ENCODE assay signal across 16 mouse cellular contexts in the genomic region with DNA sequence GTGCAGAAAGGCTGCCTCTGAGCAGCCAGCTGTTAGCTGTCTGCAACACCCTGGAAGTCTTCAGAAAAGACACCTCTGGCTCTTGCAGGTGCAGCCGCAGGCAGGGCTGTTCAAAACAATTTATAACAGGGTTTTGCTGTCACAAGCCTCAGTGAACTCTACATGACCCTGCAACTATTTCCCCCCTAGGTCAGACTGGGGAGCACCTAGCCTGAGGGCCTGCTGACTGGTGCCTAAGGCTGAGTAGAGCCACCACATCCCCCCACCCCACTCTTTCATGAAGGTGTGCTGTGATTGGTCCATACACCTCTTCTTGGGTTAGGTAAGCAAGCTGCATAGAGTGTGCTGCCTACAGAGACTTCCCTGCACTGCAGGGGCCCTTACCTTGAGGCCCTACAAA.
A peak's percentile ranks its signal among the peaks of the same experiment; 100 is the strongest.
DNase-seq lines count a peak whose midpoint lies in the region; ATAC-seq and TF ChIP-seq lines count a peak whose summit lies in the region.
"Had no signal": no experiment of that assay in that cellular context is flagged by ENCODE, and none has a peak within 500 bp of the region (broad histone marks: within the 10 kb centered on the region; RNA-seq: fewer than 3 reads in every experiment).

No protein-coding gene starts in this region.

- ATAC-seq in neutrophil, adult 5-6 weeks (ENCODE audit: extremely low read depth, insufficient number of reproducible peaks, low FRiP score, poor library complexity, severe bottlenecking), result peak; percentile 33; the same call in 1 of the 2 replicates
- ATAC-seq in hindbrain, embryonic 13.5 days (ENCODE audit: low FRiP score), result no peak

- no peak for TF ChIP-seq CTCF in ES-Bruce4 (IDR thresholded peaks at IDR 0.05; ENCODE audit: low read depth, low read length)

- H3K4me1 ChIP-seq in ES-Bruce4 (ENCODE audit: control insufficient read depth, insufficient read depth, low read length), result peaks cover 4% of the 10 kb centered on the region
- no peaks in the 10 kb centered on the region for H3K4me1 ChIP-seq in hindbrain, embryonic 13.5 days (replicated peaks)
- H3K4me1 ChIP-seq: liver, embryonic 13.5 days; neural tube, embryonic 12.5 days had no signal

- 0 out of 2 replicates have a peak, but pooled peaks have one; percentile 48 for TF ChIP-seq EP300 in ES-Bruce4 (IDR thresholded peaks at IDR 0.05; ENCODE audit: insufficient read depth, low read depth, low read length)

- H3K9ac ChIP-seq in ES-Bruce4 (ENCODE audit: low read depth, poor library complexity, severe bottlenecking), result no peak overlapping the region
- H3K9ac ChIP-seq in hindbrain, embryonic 13.5 days, result no peak overlapping the region
- H3K9ac ChIP-seq: embryonic facial prominence, embryonic 12.5 days; liver, embryonic 13.5 days; neural tube, embryonic 12.5 days had no signal

- no peak overlapping the region for H3K4me2 ChIP-seq in hindbrain, embryonic 13.5 days
- H3K4me2 ChIP-seq: embryonic facial prominence, embryonic 12.5 days; liver, embryonic 13.5 days; neural tube, embryonic 12.5 days had no signal

- H3K36me3 ChIP-seq in ES-Bruce4 (ENCODE audit: control insufficient read depth, insufficient read depth, low read length, poor library complexity, severe bottlenecking), result no peaks in the 10 kb centered on the region
- no peaks in the 10 kb centered on the region for H3K36me3 ChIP-seq in hindbrain, embryonic 13.5 days
- H3K36me3 ChIP-seq: embryonic facial prominence, embryonic 12.5 days; liver, embryonic 13.5 days; neural tube, embryonic 12.5 days had no signal

- intact Hi-C loops in left cerebral cortex, postnatal 25 days (cut with DNase I), result no loop called here

- H3K27ac ChIP-seq in ES-Bruce4 (ENCODE audit: insufficient read depth, low read length), result no peak overlapping the region
- H3K27ac ChIP-seq in hindbrain, embryonic 13.5 days, result no peak overlapping the region
- H3K27ac ChIP-seq: embryonic facial prominence, embryonic 12.5 days; liver, embryonic 13.5 days; neural tube, embryonic 12.5 days had no signal

- no peak for TF ChIP-seq POLR2A in ES-Bruce4 (IDR thresholded peaks at IDR 0.05; ENCODE audit: insufficient read depth, low read length)

- H3K4me3 ChIP-seq in ES-Bruce4 (ENCODE audit: low read depth, low read length), result no peak overlapping the region
- no peak overlapping the region for H3K4me3 ChIP-seq in hindbrain, embryonic 13.5 days
- H3K4me3 ChIP-seq: embryonic facial prominence, embryonic 12.5 days; liver, embryonic 13.5 days; neural tube, embryonic 12.5 days had no signal

- DNase-seq in CD4-positive helper T cell, adult 2 months (ENCODE audit: low read depth, low spot score), result peak; percentile 52
- peak; percentile 7 for DNase-seq in embryo, embryonic 9.5 days (ENCODE audit: extremely low spot score)
- no peak for DNase-seq in adrenal gland, postnatal 10 days
- no peak for DNase-seq in urinary bladder, adult 2 months (ENCODE audit: low spot score)
- no peak for DNase-seq in left cerebral cortex, postnatal 25 days (ENCODE audit: low spot score in 2 of 2)
- DNase-seq: adrenal gland, postnatal 25 days; cerebellum, adult 9-11 months; kidney, adult 18-20 months; kidney, postnatal 14 days; layer of hippocampus, adult 9-11 months; liver, embryonic 13.5 days had no signal

- H3K9me3 ChIP-seq in ES-Bruce4 (replicated peaks; ENCODE audit: control insufficient read depth, insufficient read depth, low read length, poor library complexity, severe bottlenecking), result no peaks in the 10 kb centered on the region
- H3K9me3 ChIP-seq in hindbrain, embryonic 13.5 days, result no peaks in the 10 kb centered on the region
- H3K9me3 ChIP-seq: embryonic facial prominence, embryonic 12.5 days; liver, embryonic 13.5 days; neural tube, embryonic 12.5 days had no signal

- 45% methylated on average over 1 of the region's 1 CpGs for WGBS in hindbrain, embryonic 13.5 days

- no peaks in the 10 kb centered on the region for H3K27me3 ChIP-seq in ES-Bruce4 (ENCODE audit: control insufficient read depth, insufficient read depth, low read length, poor library complexity, severe bottlenecking)
- H3K27me3 ChIP-seq in hindbrain, embryonic 13.5 days, result no peaks in the 10 kb centered on the region
- H3K27me3 ChIP-seq: embryonic facial prominence, embryonic 12.5 days; liver, embryonic 13.5 days; neural tube, embryonic 12.5 days had no signal

Comparison
In these comparisons a context has a peak if more than half of its experiments do, and no peak if none do; other contexts are left out.
1. DNase-seq: peak in CD4-positive helper T cell, adult 2 months (single experiment) and embryo, embryonic 9.5 days (single experiment); none in adrenal gland, postnatal 10 days (single experiment), urinary bladder, adult 2 months (single experiment) and left cerebral cortex, postnatal 25 days (0 of 2).